Mouse (Mus musculus) spleen, postnatal 36 days (tissue): Measurements from ENCODE around the gene Nrsn1.
"Not testable (repeated sequence)": the region's sequence is repeated elsewhere in the genome, so short reads cannot be mapped to it uniquely, and the experiment has no call there.

ENCODE experiments used
- DNase-seq, 2 experiments: peaks; one replicate each; pipeline ENCODE4 v3.0.0; 2022; ENCODE audit warnings: low spot score in 2 of 2, mixed read lengths in 1 of 2

Gene Nrsn1

DNA sequence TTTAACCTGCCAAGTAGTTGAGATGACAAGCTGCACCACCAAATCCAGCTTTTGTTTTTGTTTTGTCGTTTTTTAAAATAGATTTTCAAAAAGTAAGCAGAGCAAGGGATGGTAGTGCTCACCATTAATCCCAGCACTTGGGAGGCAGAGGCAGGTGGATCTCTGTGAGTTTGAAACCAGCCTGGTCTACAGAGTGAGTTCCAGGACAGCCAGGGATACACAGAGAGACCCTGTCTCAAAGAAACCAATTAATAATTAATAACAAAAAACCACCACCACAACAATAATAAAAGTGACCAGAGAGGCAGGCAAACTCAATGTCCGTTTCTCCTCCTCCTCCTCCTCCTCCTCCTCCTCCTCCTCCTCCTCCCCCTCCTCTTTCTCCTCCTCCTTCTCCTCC lies at the start of gene Nrsn1:
Nrsn1 (minus strand) TSS at position 101 of the 400 bp plus-strand sequence.
- DNase-seq: not testable (repeated sequence)

DNA sequence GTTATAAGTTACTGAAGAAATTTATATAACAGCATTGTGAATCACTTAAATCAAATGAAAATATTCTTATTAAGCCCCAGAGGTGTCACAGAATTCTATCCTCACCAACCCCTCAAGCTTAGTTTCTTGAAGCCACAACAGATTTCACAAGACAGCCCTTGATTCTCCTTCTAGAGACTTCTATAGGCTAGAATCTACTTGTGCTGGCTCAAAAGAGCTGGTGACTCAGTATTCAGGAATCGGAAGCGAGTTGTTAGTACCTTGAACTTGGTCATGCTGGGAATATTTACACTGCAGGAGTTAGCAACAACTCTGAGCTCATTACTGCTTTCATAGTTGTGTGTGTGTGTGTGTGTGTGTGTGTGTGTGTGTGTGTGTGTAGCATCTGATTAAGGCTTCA lies 41.8 kb upstream of the Nrsn1 start:
- no peak for DNase-seq

DNA sequence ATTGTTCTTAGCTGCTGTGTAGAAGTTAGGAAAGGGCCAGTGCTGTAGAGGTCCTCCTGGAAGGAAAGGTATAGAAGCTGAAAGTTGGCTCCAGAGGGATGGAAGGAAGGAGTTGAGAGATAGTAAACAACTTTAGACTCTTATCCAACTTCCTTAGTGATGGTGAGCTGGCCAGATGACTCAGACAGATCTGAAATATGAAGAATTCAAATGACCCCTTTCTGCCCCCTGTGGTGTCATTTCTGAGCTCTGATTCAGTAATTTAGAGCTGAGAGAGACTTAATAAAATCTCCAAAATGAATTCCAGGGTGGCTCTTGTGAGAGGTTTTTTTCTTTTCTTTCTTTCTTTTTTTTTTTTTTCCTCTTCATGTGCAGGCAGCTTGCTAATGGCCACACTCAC lies 39.8 kb upstream of the Nrsn1 start:
- no peak for DNase-seq

DNA sequence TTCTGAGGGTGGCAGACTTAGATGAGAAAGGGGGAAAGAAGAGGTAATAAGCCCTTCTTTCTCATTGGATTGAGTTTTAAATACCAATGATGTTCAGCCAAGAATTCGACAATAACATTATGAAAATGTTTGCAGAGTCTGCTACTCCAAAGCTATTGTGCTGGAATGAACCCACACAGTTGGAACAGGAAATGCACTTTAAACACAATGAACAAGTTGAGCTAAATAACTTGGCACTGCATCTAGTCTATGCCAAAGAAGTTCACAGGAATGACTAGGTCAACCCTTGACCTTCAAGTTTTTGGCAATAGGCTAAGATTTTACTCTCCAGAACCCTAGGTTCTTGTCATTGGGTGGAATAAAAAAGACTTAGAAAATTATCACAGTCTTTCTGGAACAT lies 18.4 kb upstream of the Nrsn1 start:
- DNase-seq: no peak

DNA sequence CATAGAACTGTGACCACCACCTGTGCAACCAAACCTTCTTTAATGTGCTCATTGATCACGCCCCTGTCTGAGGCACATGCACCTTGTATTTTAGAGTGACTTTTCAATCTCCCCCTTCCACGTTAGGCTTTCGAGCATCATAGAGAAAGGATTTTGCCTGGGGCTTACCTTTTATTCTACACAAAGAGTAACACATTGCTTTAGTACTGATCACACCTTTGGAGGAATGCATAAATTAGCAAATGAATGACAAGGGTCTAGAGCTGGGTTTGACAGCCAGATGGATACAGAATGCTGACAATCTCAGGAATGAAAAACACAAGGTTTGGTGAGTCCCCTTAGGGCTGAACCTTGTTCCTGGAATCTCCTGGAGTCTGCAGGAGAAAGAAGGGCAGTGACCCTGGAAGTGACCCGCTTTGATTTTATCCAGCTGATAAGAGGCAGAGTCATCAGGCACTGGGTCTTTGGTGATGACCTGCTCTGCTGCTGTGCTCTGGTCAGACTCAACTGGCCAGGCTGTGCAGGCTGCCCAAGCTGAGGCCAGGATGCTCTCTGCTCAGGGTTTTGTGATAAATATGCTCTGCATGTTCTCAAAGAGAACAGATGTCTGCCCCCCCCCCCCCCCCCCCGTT lies 4.7 kb upstream of the Nrsn1 start:
- DNase-seq: no peak

DNA sequence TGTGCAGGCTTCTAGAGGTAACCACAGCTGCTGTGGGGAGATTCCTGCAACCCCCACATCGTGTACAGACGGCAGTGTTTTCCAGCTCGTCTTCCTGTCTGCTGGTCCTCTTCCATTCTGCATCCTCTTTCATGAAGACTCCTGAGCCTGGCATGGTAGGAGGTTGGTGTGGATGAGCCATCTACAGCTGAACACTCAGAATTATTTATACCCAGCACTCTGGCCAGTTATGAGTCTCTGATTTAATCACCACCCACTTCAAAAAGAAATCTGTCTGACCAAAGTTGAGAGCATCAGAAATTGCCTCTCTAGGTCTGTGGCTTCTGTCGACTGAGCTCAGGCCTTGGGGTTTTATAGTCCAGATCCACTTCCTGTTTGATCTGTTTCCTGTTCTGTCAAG lies 1.9 kb upstream of the Nrsn1 start:
- no peak for DNase-seq

DNA sequence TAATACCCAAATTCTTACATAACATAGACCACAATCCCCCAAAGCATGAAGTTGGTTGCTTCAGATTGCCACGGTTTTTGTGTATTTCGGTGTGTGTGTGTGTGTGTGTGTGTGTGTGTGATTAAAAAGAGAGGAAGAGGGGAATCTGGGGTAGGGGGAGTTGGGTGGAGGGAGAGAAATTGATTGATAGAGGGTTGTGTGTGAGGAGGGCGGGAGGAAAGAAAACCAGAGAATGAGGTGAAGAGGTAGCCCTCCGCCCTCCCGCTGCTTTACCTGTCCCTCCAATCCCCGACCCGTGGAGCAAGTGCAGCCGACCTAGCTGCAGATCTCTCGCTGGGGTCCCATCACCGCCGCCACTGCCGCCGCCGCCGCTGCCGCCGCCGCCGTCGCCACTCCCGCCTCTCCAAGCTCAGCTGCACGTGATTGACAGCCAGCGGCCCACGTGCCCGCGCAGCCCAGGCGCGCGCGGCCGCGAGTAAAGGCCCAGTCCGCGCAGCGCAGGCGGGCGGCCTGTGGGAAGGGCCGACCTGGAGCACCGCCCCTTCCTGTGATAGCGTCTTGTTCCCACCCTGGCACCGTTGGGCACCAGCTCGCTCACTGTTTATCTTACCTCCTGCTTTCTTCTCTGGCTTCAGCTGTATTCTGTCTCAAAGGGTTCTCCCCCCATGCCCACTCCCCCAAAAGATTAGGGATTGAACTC lies 583 bp downstream of the Nrsn1 start:
- DNase-seq: no peak

DNA sequence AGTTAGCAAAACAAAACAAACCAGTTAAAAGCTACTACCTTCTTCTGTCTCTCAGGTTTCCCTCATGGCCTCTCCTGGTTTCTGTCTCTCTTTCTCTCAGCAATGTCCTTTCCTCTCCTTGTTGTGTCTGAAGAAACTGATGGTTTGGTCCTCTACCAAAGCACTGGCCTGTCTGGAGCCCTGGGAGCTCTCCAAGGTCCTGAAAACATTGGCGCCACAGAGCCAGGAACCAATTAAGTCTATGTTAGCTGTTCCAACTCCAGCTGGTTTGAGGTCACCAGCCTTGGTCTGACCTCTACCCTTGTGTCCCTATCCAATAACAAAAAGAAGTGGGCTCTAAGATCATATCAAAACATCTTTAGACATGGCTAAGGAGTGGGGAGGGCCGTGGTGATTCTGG lies 1.3 kb downstream of the Nrsn1 start:
- no peak for DNase-seq

DNA sequence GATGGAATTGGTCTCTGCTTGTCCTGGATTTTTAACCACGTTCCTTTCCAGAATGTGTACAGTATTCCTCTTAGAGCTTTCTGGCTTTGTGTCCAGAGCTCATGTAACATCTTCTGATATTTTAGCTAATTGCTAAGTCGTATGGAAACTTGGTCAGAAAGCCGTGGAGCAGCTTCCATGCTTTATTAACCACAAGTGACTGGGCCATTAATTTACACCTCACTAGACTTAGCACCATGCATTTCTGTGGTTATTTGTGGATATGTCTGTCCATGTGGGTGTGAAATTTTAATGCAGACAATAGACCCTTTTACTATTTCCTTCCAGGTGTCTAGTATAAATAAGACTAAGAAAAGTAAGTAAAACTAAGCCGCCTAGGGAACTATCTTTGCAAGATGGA lies 7.6 kb downstream of the Nrsn1 start:
- no peak for DNase-seq

DNA sequence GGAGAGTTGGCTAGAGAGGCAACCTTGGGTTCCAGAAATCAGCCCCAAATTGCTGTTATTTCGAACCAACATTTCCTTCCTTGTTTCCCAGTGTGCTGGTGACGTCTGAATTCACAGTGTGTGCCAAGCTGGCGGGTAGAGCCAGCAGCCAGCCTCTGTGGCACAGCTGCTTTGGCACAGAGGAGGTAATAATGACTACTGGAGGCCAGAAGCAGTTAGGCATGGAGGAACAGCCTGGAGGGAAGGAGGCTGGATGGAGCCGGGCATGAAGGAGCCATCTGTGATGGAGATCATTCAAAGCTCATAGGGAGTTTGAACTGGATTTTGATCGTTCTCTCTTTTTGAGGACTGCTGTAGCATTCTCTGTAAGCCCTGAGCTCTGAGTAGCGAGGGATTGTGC lies 12.7 kb downstream of the Nrsn1 start:
- no peak for DNase-seq

DNA sequence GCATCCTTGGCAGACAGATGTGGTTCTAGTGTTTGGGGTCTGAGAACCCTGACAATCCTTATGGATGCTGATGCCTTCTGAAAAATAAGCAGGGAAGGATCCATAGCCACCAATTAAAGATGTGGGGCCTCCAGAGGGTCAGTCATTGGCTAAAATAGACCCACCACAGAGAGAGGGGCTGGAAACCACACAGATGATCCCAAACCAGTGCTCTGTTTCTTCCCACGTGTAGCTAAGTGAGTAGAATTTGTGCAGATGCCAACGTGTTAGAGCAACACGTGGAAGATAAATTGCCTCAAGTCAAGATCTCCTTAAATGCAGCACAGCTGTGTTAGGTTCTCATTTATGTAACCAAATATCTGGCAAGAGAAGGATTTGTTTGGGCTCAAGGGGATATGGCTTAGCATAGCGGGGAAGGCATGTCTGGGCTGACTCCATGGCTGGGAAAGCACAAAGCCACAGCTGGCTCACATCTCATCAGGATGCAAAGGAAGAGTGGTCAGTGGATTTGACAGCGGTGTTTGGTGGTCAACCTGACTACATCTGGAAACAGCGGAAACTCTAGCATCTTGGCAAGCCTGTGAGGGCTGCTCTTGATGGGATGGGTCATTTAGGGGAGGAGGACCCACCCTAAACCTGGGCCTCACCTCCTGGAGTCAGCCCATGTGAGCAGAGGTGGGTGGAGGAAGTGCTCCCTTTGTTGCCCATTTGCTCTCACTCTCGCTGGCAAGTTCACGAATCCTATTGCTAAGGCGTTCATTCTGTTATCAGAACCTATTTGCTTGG lies 15.6 kb downstream of the Nrsn1 start:
- DNase-seq: no peak

DNA sequence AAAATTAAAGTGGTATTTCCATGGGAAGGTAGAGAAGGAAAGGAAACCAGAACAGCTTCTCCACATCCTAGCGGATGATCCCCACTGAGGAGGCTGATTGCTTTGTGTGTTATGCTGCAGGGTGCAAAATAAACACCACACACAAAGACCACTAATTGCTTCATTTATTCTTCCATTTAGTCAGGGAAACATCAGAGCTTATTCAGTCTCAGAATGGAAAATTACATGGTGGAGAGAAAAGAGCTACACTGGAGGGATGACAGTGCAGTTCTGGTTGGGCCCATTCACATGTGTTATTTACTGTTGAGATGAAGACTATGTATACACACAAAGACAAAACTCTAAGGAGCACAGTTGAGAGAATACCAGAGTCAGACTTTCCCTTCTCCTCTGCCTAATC lies 18.4 kb downstream of the Nrsn1 start:
- DNase-seq: no peak

DNA sequence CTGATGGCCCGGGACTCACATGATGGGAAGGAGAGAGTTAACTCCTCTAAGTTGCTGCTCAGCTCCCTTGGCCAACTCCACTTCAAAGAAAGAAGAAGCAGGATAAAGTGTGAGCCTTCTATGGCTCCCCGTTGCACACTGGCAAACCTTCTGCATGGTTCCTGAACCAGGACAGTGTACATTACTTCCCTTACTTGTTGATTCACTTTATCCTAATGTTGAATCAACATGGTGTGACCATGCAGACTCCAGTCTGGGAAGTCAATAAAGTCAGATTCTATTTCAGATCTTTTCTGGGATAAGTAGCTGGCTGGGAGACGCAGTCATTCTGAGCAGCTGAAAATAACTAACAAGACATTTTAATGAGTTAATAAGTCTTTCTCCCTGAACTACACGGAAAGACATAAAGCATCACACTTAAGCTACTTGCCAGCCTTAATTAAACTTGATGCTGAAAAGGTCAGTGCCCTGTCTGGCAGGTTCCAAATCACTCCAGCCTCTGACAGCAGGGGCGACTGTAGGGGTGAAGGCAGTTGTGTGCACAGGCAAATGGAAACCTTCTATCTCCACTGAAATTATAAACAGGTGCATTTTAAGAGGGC lies 50.0 kb downstream of the Nrsn1 start:
- DNase-seq: no peak

DNA sequence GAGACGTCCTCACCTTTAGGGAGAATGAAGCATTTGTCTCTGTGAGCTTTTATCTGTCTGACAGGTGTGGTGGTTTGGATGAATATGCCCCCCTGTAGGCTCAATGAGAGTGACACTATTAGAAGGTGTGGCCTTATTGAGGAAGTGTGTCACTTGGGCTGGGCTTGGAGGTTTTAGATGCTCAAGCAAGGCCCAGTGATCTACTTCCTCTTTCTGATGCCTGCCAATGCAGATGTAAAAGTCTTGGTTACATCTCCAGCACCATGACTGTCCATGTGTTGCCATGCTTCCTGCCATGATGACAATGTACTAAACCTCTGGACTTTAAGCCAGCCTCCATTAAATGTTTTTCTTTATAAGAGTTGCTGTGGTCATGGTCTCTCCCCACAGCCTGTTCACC lies 51.9 kb downstream of the Nrsn1 start:
- DNase-seq: no peak

DNA sequence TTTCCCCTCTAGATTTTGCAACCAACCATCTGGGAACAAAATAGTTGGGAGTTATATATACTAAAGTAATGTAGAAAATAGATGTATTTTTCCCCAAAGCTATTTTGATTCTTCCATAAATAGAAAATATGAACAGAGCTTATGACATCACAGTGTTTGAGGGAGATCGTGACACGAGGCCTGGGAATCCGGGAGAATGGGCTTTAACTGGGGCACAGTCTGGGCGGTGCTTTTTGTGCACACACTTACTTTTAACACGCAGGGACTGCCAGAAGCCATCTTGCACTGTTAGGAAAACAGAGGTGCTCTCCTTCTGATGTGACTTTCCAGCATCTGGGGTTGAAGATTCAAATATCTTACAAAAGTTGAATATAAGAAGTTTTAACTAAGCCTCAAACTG lies 63.4 kb downstream of the Nrsn1 start:
- DNase-seq: no peak
